Mouse (Mus musculus) hindbrain, embryonic 14.5 days (tissue): ENCODE measurements at regions not wholly inside any gene's neighbourhood (a gene's known extent, or its start where the extent isn't known, plus 50 kb on each side); places are given as distances from the start of the nearest gene placed in this dataset.
"Not testable (repeated sequence)": the region's sequence is repeated elsewhere in the genome, so short reads cannot be mapped to it uniquely, and the experiment has no call there.

Experiments used
- ATAC-seq: fragments of 200-750 bp; cut with Nextera tagmentation; 2 replicates; pipeline ENCODE4 v1.8.0; 2017; ENCODE audit warnings: moderate number of reproducible peaks, mild to moderate bottlenecking, moderate TSS enrichment, moderate library complexity; ENCODE audit not compliant: low FRiP score
- DNase-seq: peaks from one replicate; pipeline ENCODE4 v3.0.0-alpha.2; 2015; ENCODE audit warnings: low spot score
- H3K27ac ChIP-seq: fragments of 300-500 bp; sonication (generic); 2 replicates; pipeline ENCODE4 v1.5.1; 2014; ENCODE audit warnings: mild to moderate bottlenecking, moderate library complexity
- H3K27me3 ChIP-seq: fragments of 300-500 bp; sonication (generic); 2 replicates; pipeline ENCODE4 v1.6.1; 2014; ENCODE audit warnings: mild to moderate bottlenecking, low read length, mixed read lengths; ENCODE audit not compliant: control insufficient read depth, insufficient read depth
- H3K36me3 ChIP-seq: fragments of 300-500 bp; sonication (generic); replicated peaks from 2 replicates; pipeline ENCODE4 v1.6.1; 2014; ENCODE audit not compliant: control insufficient read depth, insufficient read depth
- H3K4me1 ChIP-seq: fragments of 300-500 bp; sonication (generic); replicated peaks from 2 replicates; pipeline ENCODE4 v1.6.1; 2014; ENCODE audit warnings: antibody characterized with exemption, low read length, mixed read lengths; ENCODE audit not compliant: control insufficient read depth, insufficient read depth
- H3K4me2 ChIP-seq: fragments of 300-500 bp; sonication (generic); replicated peaks from 2 replicates; pipeline ENCODE4 v1.6.1; 2014; ENCODE audit warnings: mild to moderate bottlenecking, moderate library complexity
- H3K4me3 ChIP-seq: fragments of 300-500 bp; sonication (generic); replicated peaks from 2 replicates; pipeline ENCODE4 v1.5.1; 2014; ENCODE audit warnings: mild to moderate bottlenecking, low read length
- H3K9ac ChIP-seq: fragments of 300-500 bp; sonication (generic); 2 replicates; pipeline ENCODE4 v1.6.1; 2014
- H3K9me3 ChIP-seq: fragments of 300-500 bp; sonication (generic); 2 replicates; pipeline ENCODE4 v1.6.1; 2016; ENCODE audit warnings: low read length; ENCODE audit not compliant: control insufficient read depth
- WGBS: fragments of 180-500 bp; shearing (Covaris S2); extraction: QIAGEN DNeasy Blood & Tissue Kit; methylation state at CpG from one replicate; pipeline ENCODE4 v1.1.7; 2014; 5-methylcytosine and 5-hydroxymethylcytosine counted together

- no peak overlapping the region for H3K27ac ChIP-seq
- ATAC-seq (no peak), DNase-seq (no peak)
- H3K9me3 ChIP-seq: no peaks in the 10 kb centered on the region
- 95% methylated on average over 2 of the region's 2 CpGs for WGBS
- no peaks in the 10 kb centered on the region for H3K4me1 ChIP-seq
- no peaks in the 10 kb centered on the region for H3K36me3 ChIP-seq
- H3K9ac ChIP-seq: no peak overlapping the region
- no peak overlapping the region for H3K4me3 ChIP-seq
- H3K27me3 ChIP-seq: no peaks in the 10 kb centered on the region
- H3K4me2 ChIP-seq: no peak overlapping the region
Observed at GRCm38 (mm10) chr2:53542097-53542496, 350.6 kb downstream of the Arl6ip6 start.

- Histone ChIP-seq H3K9me3 (no peaks in the 10 kb centered on the region), H3K36me3 (no peaks in the 10 kb centered on the region), H3K27me3 (no peaks in the 10 kb centered on the region), H3K27ac (no peak overlapping the region), H3K4me1 (no peaks in the 10 kb centered on the region), H3K4me2 (no peak overlapping the region), H3K4me3 (no peak overlapping the region), H3K9ac (no peak overlapping the region)
- no peak for DNase-seq
- no peak for ATAC-seq
- 26% methylated on average over 1 of the region's 1 CpGs for WGBS
Observed at GRCm38 (mm10) chr2:53574007-53574406, 382.5 kb downstream of the Arl6ip6 start.

GRCm38 (mm10) chr2:53605829-53606228 is 414.3 kb downstream of the Arl6ip6 start:
- Histone ChIP-seq H3K27ac (no peak overlapping the region), H3K4me3 (no peak overlapping the region), H3K4me2 (no peak overlapping the region), H3K27me3 (no peaks in the 10 kb centered on the region), H3K9ac (no peak overlapping the region), H3K36me3 (no peaks in the 10 kb centered on the region), H3K9me3 (no peaks in the 10 kb centered on the region), H3K4me1 (no peaks in the 10 kb centered on the region)
- peak; percentile 19 for DNase-seq
- 61% methylated on average over 2 of the region's 2 CpGs for WGBS
- ATAC-seq: no peak

- H3K9ac ChIP-seq: no peak overlapping the region
- peak; percentile 10 for DNase-seq
- no peak overlapping the region for H3K4me3 ChIP-seq
- H3K27ac ChIP-seq: no peak overlapping the region
- no peak overlapping the region for H3K4me2 ChIP-seq
- ATAC-seq: no peak
- H3K4me1 ChIP-seq: no peaks in the 10 kb centered on the region
- WGBS: 94% methylated on average over 3 of the region's 3 CpGs
- H3K36me3 ChIP-seq: no peaks in the 10 kb centered on the region
- H3K27me3 ChIP-seq: no peaks in the 10 kb centered on the region
- 0 out of 2 replicates have a peak, but pooled peaks cover under 1% of the 10 kb centered on the region for H3K9me3 ChIP-seq
Observed at GRCm38 (mm10) chr2:53619681-53620080, 428.2 kb downstream of the Arl6ip6 start.

DNA sequence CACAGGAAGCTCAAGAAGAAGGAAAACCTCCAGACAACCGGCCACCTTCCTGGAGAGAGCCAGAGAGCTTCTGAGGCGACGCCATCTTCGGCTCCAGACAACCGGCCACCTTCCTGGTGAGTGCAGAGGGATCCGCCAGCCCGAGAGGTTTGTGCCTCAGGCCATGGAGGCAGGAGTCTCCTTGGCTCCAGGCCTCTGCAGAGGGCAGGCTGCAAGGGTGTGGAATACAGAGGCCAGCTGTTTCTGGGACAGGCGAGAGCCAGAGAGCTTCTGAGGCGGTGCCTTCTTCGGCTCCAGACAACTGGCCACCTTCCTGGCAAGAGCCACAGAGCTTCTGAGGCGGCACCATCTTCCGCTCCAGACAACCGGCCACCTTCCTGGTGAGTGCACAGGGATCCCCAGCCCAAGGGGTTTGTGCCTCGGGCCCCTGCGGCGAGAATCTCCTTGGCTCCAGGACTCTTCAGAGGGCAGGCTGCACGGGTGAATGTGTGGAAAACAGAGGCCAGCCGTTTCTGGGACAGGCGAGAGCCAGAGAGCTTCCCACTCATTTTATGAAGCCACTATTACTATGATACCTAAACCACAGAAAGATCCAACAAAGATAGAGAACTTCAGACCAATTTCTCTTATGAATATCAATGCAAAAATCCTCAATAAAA is 441.4 kb downstream of the Arl6ip6 start:
- 74% methylated on average over 19 of the region's 19 CpGs for WGBS
- DNase-seq, H3K27me3 ChIP-seq, H3K9me3 ChIP-seq, H3K4me3 ChIP-seq, H3K4me1 ChIP-seq, ATAC-seq, H3K4me2 ChIP-seq, H3K36me3 ChIP-seq, H3K9ac ChIP-seq, H3K27ac ChIP-seq: not testable (repeated sequence)

DNA sequence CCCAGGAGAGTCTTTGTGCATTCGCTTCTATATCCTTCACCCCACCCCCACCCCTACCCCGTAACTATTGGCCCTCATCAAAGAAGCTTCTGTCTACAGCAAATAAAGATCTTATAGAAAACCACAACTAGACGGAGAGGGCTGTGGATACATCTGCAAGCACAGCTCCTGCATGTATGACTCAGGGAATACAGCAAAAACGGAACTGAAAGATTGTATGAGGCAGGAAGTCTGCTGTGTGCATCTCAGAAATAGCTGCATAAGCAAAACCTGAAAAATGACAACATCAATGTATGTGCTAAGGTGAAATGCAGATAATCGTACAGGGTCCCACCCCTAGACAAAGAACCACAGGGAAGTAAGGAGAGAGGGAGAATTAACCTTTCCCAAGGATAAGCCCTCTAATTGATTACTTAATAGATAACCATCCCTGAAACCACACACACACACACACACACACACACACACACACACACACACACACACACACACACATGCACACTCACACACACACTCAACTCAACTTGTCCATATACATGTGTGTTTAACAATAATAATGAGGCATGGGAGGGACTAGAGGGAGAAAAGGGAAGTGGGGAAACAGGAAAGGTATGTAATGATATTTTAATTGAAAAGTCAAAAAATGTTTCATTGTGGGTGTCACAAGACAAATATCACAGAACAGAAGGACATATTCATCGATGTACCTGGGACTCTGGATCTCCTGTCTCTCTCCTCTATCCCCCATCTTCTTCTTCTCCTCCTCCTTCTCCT is 416.6 kb downstream of the Rprm start:
- no peak overlapping the region for H3K4me3 ChIP-seq
- no peak for DNase-seq
- H3K27me3 ChIP-seq: no peaks in the 10 kb centered on the region
- ATAC-seq: no peak
- H3K9ac ChIP-seq: no peak overlapping the region
- no peaks in the 10 kb centered on the region for H3K9me3 ChIP-seq
- no peak overlapping the region for H3K4me2 ChIP-seq
- no peaks in the 10 kb centered on the region for H3K36me3 ChIP-seq
- WGBS: 74% methylated on average over 6 of the region's 6 CpGs
- H3K4me1 ChIP-seq: no peaks in the 10 kb centered on the region
- H3K27ac ChIP-seq: no peak overlapping the region

DNA sequence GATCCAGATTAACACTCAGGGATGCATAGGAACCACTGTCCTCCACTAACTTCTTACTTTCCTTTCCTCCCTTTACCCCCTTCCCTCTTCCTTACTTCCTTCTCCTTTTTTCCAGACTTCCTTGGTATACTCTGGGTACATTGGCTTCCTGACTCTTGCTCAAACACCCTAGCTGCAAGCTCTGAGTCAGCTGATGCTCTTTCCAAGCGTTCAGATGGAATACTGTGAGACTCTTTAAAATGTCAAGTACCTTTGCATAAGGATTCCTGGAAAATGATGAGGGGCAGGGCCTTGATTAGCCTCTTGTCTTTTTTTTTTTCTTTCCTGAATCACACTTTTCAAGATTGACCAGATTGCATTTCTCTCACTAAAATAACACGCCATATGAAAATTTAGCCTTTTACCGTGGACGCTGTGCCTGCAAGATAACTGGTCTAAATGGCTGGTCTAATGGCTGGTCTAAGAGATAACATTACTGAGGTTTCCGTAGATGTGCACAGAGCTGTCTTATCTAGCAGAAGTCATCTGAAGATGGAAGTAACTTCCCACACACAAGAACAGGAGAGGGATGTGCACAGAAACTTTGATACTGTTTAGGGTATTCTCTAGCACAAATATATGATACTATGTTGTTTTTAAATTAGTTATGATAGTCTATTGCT is 404.9 kb downstream of the Rprm start:
- DNase-seq: no peak
- Histone ChIP-seq H3K36me3 (no peaks in the 10 kb centered on the region), H3K9me3 (no peaks in the 10 kb centered on the region), H3K4me2 (no peak overlapping the region), H3K27me3 (no peaks in the 10 kb centered on the region), H3K4me3 (no peak overlapping the region), H3K4me1 (no peaks in the 10 kb centered on the region), H3K27ac (no peak overlapping the region), H3K9ac (no peak overlapping the region)
- no peak for ATAC-seq
- 86% methylated on average over 5 of the region's 5 CpGs for WGBS

DNA sequence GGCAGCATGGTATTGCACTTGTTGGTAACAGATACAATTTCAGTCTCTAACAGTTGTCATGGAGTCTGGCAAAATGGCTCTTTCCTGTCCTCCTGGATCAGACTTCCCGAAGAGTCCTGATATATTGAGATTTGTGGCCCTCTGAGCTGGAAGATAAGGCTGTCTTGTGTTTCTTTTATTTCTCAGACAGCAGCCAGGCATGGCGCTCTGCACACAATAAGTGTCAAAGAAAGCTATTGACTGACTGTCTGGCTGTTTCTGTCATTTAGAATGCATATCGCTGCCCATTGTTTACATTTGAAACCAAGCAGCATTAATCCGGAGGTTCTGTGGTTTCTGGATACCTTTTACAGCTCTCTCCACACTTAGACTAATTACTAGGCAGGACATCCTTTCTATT is 402.8 kb downstream of the Rprm start:
- ATAC-seq (no peak), DNase-seq (no peak)
- H3K4me1 ChIP-seq: no peaks in the 10 kb centered on the region
- WGBS: 15% methylated on average over 4 of the region's 4 CpGs
- no peak overlapping the region for H3K27ac ChIP-seq
- H3K36me3 ChIP-seq: no peaks in the 10 kb centered on the region
- no peak overlapping the region for H3K9ac ChIP-seq
- H3K27me3 ChIP-seq: no peaks in the 10 kb centered on the region
- no peaks in the 10 kb centered on the region for H3K9me3 ChIP-seq
- no peak overlapping the region for H3K4me2 ChIP-seq
- H3K4me3 ChIP-seq: no peak overlapping the region

DNA sequence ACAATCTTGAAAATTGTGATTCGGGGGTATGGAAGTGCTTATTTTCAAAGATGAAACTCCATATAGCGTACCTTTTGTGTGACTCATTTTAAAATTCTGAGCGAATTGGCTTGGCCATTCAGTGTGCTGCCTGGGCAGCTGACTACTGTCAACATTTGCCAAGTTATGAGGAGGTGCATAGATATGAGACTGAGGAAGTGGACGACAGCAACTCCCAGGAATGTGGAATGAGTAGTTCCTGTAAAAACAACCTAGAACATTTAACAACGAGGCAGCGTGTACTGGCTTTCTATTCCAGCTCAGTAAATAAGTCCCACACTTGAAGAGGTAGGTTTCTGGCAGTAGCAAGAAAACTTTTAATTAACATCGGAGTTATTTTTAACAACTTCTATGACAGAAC is 398.1 kb downstream of the Rprm start:
- Histone ChIP-seq H3K27ac (no peak overlapping the region), H3K9me3 (no peaks in the 10 kb centered on the region), H3K4me3 (no peak overlapping the region), H3K27me3 (no peaks in the 10 kb centered on the region), H3K4me1 (no peaks in the 10 kb centered on the region), H3K36me3 (no peaks in the 10 kb centered on the region), H3K4me2 (no peak overlapping the region), H3K9ac (no peak overlapping the region)
- ATAC-seq (no peak), DNase-seq (no peak)
- whole genome bisulfite sequencing: 85% methylated on average over 7 of the region's 7 CpGs
